Mouse (Mus musculus): Measurements from ENCODE around the gene Vpreb1.
"Not testable (repeated sequence)": the region's sequence is repeated elsewhere in the genome, so short reads cannot be mapped to it uniquely, and the experiment has no call there.

The Vpreb1 gene

DNA sequence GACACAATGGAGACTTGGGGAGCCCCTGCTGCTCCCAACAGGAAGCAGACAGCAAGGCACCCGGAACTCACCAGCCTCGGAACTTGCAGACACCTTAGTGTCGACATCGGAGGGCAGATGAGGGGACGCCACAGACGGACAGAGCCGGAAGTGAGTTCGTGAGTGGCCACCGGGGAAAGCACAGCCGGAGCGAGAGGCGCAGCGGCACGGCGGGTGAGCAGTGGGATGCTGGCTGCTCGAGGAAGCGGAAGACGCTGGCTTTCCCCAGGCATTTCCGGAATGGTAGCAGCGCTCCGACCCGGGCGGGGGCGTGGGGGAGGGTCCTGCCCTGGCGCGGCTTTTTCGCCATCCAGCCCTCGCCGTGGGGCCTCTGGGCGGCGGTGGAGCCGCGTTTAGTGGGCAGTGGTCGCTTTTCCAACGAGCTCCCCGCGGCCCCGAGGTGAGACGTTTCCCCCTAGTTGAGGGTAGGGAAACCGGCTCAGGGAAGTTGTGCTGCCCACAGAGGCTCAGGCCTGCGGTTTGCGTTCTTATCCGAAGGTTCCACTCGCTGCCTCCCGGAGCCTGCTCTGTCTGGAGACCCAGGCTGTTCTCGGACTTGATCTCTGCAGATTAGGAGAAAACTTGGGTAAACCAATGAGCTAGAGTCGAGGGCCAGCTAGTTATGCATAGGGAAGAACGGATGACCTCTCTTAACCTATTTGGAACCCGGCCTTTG is at the start of gene Vpreb1, which contains the start of gene Top3b:
Gene Vpreb1, minus strand, starts transcription at position 227 of the 715 bp plus-strand sequence.
Gene Top3b, plus strand, starts transcription at position 120 of the 715 bp plus-strand sequence.
- peak; percentile 79 for DNase-seq (ENCODE audit: low spot score)

DNA sequence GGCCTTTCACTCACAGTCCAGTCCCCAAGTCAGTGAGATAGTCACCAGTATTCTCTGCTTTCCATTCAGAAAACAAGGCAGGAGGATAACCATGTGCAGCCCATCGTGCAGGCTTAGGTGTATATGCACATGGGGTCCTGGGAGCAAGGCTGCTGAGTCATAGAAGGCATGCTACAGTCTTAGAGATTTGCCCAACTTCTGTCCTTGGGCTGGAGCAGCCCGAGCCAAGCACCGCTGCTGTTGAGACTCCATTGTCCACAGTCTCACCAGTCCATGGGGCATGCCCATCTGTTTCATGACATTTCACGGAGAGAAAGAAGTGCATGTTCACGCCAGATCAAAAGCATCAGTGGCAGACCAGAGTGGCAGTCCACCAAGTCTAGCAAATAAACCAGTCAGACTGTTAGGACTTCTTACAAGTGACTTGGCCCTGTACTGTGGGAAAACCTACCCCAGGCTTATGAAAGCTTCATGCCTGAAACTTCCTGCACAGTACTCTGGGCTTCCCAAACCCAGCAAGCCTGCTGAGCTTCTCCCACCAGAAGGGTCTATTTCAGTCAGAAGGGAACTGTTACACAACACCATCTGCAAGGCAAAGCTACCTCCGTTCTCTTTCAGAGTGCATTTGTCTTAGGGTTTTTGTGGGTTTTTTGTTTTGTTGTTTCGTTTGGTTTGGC is 47.9 kb upstream of the Vpreb1 start:
- DNase-seq (ENCODE audit: low spot score): no peak

DNA sequence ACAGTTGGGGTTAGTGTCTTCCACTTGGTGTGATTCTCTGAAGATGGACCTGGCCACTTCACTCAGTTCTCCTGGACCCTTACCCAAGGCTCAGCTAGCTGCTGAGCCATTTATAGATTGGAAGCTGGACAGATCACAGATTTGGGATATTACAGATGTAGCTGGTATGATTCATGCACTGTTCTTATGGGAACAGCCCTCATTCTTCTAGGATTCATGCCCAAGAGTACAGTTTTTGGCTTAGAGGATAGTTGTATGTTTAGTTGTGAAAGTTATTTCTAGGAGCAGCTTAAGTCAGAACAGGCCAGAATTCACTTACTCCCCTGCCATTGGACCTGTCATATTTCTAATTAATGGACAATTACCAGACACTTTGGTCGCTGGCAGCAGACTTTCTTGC is 42.8 kb upstream of the Vpreb1 start:
- DNase-seq (ENCODE audit: low spot score): no peak

DNA sequence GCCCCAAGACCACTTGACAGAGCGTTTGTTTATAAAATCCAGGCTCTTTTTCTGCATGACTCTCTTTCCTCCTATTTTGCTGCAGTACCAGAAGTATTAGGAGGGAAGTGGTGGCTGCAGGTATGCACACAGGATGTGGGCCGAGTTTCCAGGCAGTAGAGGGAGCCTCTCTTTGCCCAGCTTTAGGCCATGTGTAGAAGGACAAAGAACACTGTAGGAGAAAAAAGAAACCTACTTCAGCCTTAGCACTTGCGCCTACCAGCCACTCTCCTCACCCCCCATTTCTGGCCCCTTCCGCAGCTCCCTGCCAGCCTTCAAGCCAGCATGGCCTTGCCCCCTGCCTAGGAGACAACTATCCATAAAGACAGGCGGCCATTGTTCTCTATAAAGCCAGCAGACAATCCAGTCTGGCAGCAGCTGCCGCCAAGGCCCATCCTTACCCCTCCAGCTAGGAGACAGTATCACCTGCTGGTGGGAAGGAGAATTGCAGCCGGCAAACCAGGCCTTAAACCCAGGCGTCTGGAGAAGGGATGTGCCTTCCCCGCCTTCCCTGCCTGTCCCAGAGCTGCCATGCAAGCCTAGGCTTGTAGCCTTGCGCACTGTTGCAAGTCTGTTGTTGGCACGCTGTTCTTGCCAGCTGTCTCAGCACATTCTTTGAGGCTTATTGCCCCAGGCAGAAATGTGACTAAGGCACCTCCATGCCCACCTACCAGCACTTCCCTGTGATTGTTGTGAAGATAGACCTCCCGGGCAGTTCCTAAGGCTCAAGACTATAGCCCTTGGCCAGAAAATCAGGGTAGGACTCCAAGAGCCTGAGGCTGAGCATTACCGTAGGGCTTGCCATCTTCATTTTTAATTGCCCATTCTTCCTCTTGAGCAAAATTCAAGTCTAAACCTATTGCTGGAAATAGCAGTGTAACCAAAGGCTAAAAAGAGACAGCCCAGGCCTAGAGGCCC is 41.3 kb upstream of the Vpreb1 start:
- peak; percentile 57 for DNase-seq (ENCODE audit: low spot score)

DNA sequence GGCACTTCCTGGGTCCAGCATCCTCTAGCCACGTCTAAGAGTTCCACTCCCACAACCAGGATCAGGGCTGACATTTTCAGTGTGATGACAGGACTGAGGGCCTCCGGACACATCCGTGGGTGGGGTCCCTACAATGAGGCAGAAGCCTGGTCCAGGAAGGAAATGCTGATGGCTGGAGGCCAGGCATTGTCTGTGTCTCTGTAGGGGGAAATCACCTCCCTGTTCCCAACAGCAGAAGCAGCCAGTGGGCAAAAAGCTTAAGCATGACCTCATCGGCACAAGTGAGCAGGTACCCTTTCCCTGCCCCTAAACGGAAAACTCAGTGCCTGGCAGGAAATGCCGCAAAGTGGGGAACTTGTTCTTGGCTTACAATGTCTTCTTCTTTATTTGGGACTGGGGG is 37.2 kb upstream of the Vpreb1 start:
- DNase-seq (ENCODE audit: low spot score): no peak

DNA sequence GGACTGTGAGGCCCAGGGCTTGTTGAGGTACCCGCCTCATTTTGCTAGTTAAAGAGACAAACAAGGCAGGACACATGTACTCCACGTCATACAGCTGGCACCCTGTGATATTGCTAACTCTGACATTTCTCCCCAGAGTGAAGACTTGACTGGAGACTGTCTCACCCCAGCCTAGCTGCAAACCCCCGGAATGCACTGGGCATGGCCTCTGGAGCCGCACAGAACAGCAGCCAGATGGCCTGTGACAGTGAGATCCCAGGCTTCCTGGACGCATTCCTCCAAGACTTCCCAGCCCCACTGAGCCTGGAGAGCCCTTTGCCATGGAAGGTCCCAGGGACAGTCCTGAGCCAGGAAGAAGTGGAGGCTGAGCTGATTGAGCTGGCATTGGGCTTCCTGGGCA is 32.5 kb upstream of the Vpreb1 start:
- no peak for DNase-seq (ENCODE audit: low spot score)

DNA sequence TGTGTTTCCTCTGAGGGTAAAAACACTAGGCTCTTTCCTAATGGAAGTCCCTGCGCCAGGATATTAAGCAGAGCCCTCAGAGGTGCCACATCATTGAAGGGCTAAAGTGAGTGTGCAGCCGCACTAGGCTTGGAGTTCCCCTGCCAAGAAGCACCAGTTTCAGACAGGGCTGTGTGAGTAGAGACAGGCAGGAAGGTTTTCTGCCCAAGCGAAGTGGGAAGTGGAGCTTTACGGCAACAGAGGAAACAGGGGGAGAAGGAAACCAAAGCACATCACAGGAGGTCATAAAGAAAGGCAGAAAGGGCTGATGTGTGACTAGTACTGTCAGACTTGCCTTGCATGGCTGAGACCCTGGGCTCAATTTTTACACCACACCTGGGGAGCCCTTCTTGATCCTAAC is 31.7 kb upstream of the Vpreb1 start:
- no peak for DNase-seq (ENCODE audit: low spot score)

DNA sequence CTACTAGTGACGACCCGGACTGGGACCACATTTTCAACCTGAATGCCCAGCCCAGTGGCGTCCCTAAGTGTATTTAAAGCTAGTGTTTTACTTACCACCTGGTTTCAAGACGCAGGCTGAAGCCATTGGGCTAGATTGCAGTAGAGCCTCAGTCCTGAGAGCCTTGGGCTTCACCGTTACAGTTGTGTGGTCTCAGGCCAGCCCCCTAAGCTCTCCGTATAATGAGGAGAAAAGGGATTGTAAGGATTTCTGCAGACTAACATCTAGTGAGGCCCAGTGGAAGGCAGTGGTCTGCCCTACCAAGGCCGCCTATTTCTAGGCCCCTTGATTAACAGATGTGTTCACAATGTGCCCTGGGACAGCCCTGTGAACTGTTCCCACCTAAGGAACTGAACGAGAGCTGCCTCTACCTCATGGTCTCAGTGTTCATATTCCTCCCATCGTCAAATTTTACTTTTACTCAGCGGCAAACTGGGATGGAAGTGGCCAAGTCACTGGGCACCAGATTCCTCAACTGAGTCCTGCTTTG is 26.5 kb upstream of the Vpreb1 start:
- DNase-seq (ENCODE audit: low spot score): no peak

DNA sequence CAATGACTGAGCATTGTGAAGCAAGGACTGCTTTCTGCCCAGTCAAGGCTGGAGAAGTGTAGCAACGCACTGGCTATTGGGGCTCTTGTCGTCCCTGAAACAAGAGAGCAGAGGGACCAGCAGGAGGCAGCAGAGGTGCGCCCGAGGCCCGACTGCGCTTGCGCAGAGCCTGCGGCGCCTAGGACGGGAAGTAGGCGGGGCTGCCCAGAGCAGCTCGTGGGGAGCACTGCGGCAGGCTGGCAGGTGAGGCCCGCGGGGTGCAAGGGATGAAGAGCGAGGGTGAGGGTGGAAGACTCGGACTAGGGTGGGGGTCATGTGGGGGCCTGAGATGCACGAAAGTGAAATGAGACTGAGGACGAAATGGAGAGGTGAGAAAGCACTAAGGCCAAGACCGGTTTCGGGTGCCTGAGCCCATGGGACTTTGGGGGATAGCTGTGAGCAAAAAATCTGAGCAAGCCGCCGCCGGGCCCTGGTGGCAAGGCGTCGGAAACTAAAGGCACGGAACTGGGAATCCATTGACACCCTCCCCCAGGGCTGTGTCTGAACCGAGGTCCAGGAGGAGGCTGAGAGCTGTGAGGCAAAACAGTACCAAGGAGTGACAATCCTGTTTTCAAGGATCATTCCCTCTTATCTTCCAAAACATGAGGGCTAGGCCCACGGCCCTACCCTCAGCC is 25.9 kb upstream of the Vpreb1 start, which contains the start of gene Ppm1f:
Gene Ppm1f, plus strand, starts transcription at position 88 of the 674 bp plus-strand sequence.
- DNase-seq (ENCODE audit: low spot score): peak; percentile 96

DNA sequence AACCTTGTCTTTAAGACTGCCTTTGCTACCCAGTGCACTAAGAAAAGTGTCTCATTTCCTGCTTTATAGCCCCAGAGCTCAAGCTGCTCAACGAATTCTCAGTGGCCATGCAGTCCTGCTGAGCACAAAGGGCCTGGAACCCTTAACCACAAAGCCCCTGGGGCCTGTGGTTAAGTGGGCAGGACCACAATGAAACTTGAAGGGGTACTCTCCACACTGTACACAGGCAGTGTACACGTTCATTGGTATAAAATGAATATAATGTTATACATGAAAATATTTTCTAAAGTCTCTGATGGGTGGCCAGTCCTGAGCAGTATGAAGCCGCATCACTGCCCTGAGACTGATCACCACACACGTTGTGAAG is 25.4 kb upstream of the Vpreb1 start:
- DNase-seq (ENCODE audit: low spot score): no peak

DNA sequence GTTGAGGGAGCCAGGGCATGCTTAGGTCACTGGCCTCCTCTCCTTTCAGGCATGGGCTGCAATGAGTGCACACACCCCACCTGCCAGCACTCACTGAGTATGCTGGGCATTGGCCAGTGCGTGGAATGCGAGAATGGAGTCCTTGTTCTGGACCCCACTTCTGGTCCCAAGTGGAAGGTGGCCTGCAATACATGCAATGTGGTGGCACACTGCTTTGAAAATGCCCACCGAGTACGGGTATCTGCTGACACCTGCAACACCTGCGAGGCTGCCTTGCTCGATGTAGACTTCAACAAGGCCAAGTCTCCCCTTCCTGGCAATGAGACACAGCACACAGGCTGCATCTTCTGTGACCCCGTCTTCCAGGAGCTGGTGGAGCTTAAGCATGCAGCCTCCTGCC is 21.7 kb upstream of the Vpreb1 start:
- DNase-seq (ENCODE audit: low spot score): no peak

DNA sequence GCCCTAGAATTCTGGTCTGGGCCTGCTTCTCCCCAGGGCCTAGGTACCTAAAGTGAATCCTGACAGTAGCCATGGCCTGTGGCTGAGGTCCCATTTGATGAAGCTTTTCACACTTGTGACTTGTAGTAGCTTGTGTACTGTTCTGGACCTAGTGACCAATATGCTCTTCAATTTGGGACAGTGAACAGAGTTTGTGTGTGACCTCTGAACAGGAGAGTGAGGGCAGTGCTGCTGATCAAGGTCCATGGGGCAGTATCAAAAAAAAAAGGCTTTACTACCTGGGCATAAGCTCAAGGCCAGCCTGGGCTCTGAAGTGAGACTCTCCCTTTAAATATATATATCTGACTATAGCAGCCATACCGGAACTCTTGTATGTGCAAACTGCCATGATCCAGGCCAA is 17.7 kb upstream of the Vpreb1 start:
- no peak for DNase-seq (ENCODE audit: low spot score)

DNA sequence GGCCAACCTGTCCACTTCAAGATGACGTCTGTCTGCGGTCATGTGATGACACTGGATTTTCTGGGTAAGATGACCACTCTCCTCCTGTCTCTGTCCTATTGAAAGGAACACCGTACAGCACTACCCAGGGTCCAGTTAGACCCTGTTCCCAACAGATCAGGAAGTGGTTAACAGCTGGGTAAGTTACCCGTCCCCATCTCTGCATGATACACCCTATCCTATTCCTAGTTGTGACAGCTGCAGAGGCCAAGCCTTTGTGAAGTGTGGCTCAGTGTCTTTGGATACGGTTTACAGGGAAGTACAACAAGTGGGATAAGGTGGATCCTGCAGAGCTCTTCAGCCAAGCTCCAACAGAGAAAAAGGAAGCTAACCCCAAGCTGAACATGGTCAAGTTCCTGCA is 8.4 kb upstream of the Vpreb1 start:
- DNase-seq (ENCODE audit: low spot score): no peak

DNA sequence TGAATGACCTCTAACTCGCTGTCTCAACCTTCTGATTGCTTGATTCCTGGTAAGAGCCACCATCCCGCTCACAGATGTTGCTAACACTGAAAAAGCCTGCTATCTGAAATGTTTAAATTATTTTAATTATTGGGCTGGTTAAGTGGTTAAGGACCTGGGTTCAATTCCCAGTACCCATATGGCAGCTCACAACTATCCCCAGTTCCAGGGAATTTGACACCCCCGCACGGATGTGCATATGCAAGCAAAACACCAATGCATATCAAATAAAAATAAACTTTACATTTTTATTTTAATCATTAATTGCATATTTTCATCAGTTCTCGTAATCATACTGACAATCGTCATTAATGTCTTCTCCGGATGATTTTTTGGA is 414 bp downstream of the Vpreb1 start:
- no peak for DNase-seq (ENCODE audit: low spot score)

DNA sequence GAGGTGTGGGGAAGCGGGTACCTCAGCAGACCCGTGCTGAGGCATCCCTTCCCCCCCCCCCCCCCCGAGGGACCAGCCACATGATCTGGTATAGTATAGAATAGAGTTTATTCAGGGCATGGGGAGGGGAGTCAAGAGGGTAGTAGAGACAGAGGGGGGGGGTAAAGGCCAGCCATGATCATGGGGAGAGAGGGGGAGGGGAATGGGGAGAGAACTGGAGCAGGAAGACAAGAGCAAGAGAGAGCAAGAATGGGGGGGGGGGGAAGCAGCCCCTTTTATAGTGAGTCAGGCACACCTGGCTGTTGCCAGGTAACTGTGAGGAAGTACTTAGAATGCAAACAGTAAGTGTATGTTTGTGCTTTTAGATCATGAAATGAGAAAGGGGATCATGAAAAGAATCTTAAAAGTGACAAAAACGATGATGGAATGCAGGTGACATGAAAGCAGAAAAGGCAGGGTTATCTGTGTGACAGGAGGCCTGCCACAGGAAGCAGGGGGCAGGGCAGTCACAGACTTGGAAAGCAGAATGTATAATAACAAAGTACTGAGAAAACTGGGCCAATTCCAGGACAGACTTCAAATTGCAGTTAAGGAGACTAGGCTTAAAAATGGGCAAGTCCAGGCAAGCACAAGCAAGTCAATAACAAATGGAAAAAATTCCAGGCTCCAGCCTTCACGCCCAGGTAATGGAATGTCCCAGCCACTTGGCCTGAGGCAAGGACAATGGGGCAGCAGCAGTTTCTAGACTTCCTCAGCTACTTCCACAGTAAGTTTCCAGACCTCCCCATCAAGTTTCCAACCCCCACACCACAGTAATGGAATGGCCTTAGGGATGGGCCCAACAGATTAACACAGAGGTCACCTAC is 4.7 kb downstream of the Vpreb1 start:
- no peak for DNase-seq (ENCODE audit: low spot score)

DNA sequence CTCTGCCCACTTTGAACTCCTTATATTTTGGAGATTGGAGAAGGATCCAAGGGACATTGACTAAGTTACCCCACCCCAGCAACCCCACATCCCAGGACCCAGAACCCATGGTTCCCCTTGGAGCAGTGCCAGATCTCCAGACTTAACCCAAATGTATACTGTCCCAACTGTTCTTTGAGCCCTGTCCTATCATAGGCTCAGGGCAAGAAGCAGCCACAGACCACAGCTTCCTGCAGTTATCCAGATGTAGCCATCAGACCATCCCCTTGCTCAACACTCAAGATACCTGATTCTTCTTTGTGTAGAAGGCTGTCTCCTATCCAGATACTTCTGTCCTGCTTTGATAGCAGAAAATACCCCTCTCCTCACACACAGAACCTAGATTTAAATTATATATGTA is 5.4 kb downstream of the Vpreb1 start:
- DNase-seq (ENCODE audit: low spot score): no peak

DNA sequence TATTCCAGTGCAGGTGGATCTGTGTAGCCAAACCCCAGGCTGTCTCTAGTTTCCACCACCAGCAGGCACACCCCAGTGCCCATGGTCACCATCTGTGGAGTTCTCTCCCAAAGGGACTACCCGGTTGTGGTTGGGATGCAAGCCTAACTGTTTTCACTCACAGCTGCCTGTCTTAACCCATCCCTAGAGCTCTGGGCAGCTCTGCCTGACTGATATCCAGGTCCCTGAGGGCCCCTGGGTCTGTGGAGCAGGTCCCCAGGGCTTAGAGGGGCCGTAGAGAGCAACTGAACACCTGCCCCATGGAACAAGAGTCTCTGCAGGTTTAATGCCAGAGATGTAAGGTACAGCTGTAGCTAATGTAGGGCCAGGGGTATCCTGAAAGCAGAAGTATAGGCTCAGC is 6.7 kb downstream of the Vpreb1 start, which contains the start of gene Igll1:
Gene Igll1, minus strand, starts transcription at position 8 of the 400 bp plus-strand sequence.
- DNase-seq (ENCODE audit: low spot score): no peak

DNA sequence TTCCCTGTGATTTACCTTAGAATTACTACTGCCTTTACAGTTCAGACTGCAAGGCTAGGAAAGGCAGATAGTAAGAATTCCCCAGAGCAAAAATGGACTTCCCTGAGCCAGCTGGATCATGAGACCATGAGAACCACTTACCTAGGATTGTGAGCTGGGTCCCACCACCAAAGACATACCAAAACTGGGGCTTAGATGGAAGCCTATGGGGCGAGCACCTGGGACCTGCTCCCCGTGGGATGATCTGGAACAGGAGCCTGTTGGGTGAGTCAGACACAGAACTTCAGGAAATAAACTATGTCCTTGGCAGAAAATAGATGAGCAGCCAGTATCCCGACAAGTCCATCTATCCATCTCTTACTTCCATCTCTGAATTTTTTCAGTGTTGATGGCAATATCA is 8.4 kb downstream of the Vpreb1 start:
- no peak for DNase-seq (ENCODE audit: low spot score)

DNA sequence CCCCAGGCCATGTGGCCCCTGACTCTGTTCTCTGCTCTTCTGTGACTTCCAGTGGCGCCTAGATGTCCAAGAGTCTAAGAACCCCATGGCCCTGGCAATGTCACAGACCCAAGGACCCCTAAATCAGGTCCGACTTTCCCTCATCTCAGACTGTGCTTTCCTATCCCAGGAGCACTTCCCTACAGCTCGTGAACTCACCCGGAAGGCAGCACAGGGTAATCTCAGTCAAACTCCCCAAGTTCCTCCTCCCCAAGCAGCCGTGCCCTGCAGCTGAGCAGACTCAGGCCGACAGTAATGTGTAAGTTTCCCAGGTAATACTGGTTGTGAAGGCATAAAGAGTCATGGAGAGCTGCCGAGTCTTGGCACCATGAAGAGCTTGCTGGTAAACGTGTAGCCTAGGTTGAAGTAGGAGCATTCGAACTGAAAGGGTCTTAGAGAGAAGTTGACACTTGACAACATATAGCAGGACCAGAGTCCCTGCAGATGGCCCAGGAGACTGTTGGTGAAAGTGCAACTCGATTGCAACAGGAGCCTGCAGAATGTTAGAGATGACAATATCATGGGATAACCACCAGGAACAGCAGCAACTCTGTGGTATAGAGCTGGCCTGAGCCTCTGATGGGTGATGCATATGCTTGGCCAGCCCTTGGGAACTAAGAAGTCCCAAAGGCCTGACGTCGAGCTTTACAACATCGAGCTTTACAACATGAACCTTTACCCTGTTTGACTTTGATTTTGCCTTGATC is 13.7 kb downstream of the Vpreb1 start:
- DNase-seq (ENCODE audit: low spot score): no peak

DNA sequence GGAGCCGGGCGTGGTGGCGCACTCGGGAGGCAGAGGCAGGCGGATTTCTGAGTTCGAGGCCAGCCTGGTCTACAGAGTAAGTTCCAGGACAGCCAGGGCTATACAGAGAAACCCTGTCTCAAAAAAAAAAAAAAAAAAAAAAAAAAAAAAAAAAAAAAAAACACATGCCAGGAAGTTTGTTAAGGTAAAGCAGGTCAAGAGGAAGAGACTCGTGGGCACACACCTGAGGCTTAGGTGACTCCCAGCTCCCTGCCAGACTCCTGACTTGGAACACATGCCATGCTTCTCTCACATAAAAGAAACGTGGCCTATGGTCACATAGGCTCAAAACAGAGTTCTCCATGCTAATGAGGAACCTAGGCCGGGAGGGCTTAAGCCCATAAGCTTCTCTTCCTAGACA is 14.6 kb downstream of the Vpreb1 start:
- DNase-seq (ENCODE audit: low spot score): not testable (repeated sequence)

Data from ovary, postnatal 14 days (tissue).